Mouse (Mus musculus) left cerebral cortex, postnatal 4 days (tissue): ENCODE data around the gene Hoxb4. TPM values are rescaled to one million over a fixed set of nuclear protein-coding genes. Genes with fewer than 3 reads are reported as not detected.

Source experiments
- DNase-seq: peaks from one replicate; pipeline ENCODE4 v3.0.0-alpha.2; 2022
- intact Hi-C: fragments of 180-260 bp; cut with DNase I; formaldehyde crosslinking; loops from one replicate; pipeline ENCODE4 v1.15.1; 2025
- total RNA-seq, 2 experiments: library from RNA; stranded (reverse); gene quantifications; 2 replicates each; pipeline ENCODE4 v1.2.3; 2021

The Hoxb4 gene
- total RNA-seq, 2 experiments from 2014 or later: not detected

DNA sequence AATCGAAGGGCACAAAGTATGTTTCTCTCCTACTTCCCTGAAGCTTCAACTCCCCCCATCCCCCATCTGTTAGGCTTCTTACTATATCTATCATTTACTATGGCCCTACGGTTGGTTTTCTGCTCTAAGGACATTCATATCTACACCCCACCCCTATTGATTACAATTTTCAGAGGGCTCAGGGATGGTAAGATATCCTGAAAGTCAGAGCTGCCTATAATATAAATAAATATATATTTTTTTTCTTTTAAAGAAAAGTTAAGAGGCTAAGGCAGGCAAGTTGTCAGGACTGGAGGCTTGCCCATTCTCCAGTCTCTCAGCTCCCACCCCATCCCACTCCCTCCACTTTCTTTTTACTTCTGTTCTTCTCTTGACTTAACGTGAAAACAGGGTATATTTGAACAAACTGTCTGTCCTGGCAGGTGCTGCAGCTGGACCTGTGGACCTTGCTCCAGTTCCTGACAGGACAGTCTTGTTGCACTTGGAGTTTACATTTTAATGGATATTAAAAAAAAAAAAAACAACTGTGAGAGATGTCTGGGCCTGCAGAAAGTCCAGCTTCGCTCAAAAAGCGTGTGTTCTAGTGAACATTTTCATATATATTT is 29.0 kb downstream of the Hoxb4 start:
- DNase-seq: no peak
- intact Hi-C loops: no loop called here

DNA sequence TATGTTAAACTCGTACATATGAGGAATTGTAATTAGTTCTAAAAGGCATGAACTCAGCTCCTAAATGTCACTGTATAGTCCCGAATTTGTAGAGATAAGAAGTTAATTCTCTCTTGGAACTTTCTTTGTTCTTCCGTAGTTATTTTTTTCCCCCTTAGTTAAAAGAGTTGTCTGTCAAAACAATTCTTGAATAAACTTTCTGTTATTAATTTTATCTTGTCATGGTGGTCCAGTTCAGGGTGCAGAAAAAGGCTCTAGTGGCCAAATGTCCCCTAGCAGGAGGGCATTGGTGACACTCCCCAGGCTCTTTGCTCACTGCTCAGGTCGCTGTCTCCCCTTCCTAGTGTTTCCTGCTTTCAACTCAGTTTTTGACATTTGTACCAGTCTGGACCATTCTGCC is 29.6 kb downstream of the Hoxb4 start:
- intact Hi-C loops: no loop called here
- DNase-seq: no peak

DNA sequence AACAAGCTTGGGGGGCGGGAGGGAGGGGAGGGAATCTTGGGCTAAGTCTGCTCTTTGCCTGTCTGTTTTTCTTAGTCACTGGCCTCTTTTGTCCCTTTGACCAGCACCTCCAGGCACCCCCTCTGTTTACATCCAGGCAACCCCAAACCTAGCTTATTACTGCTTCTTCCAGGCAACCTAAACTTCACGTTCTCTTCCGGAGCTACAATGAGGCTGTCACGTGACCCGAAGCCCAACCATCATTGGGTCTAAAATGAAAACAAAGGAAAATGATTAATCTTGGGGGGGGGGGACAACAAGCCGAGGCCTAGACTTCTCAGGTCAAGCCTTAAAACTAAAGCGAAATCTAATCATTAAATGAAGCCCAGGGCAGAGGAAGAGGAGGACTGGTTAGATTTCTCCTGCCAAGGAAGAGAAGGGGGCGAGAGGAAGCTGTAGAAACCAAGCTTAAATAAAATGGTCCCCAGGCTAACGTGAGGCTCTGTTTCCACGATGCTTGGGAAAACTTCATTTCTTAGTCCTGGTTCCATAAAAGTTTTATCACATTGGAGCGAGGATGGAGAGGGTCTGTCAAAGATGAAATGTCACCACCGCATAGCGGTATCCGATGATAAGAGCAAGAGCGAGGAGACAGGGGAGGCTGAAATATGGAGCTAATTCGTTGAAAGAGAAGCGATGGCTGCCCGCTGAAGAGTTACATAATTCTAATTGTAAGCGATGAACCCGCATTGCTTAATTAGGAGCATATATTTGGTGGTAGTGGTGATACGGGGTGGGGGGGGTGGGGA is 30.3 kb downstream of the Hoxb4 start:
- no peak for DNase-seq
- intact Hi-C loops: no loop called here

DNA sequence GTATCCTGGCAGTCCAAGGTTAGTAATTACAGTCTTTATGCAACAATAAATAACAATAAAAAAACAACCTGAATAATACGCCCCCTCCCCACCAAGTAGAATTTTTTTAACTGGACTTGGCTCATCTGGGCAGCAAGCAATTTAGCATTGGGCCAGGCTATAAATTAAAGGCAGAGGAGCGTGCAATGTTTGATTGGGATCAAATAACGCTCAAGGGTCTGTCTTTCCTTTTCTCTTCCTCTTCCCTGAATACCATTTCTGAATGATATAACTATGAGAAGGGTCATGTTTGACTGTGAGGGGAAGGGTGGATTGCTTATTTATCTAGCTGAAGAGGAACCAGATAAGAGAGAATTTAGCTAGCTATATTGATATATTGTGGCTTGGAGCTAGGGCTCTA is 30.9 kb downstream of the Hoxb4 start:
- no peak for DNase-seq
- intact Hi-C loops: no loop called here

DNA sequence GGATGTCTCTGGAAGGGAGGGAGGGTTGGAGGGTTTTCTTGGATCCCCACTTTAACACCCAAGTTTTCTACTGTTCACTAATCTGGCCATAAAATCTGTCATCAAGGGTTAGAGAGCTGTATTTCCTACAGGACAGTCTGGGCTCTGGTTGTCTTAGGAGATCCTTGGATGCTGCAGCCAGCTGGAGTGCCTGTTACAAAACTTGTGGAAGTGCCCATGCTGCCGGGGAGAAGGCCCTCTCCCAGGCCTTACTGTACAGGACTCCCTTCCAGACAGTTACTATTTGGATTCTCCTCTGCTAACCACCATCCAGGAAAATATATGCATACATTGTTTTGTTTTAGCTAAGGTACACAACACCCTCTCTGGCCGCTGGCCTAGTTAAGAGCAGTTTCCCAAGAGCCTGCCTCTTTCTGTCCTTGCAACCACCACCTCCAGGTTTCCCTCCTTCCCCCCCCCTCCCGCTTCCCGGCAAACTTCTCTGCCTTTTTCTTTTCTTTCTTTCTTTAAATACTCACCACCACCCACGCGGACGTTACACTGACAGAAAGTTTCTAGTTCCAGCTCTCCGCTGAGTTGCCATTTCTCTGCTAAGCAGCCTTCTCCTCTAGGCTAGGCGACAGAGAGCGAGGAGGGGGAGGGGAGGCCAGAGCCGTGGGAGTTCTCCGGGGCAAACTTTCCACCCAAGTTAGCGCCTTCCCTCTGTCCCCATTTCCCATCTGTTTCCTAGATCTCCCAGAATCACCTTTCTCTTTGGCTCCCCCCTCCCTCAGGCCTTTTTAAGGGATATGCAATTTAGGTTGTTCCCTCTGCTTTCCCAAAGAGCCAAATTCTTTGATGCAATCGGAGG is 31.6 kb downstream of the Hoxb4 start:
- DNase-seq: no peak
- intact Hi-C loops: no loop called here

DNA sequence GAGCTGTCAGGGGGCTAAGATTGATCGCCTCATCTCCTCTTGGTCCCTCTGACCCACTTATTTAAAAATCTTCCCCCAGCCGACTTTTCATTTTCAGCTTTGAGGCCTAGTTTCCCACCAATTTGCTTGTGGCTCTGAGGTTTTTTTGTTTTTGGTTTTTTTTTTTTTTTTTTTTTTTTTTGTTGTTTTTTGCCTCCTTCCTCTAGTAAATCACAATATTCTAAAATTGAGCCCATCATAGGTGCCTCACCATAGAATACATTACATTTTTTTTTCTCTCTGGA is 32.2 kb downstream of the Hoxb4 start, which contains the start of gene Hoxb2:
Gene Hoxb2 (plus strand): TSS at position 185 of the 284 bp plus-strand sequence.
- DNase-seq: no peak
- intact Hi-C loops: no loop called here

DNA sequence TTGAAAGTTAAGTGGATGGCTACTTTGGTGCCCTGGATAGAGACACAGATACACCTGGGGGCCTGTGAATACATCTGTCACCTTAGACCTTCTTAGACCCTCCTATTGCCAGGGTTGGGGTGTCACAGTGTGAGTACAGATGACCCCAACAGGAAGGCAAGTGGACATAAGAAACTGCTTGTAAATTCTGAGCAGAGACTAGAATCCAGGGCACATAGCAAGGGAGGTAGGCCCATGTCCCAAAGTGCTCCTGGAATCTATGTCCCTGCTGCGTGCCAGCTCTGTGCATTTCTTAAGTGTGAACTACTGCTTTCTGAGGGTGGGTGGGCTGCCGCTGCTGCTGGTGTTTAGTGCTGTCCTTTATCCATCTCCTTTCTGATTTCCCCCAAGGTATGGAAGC is 32.7 kb downstream of the Hoxb4 start:
- no peak for DNase-seq

DNA sequence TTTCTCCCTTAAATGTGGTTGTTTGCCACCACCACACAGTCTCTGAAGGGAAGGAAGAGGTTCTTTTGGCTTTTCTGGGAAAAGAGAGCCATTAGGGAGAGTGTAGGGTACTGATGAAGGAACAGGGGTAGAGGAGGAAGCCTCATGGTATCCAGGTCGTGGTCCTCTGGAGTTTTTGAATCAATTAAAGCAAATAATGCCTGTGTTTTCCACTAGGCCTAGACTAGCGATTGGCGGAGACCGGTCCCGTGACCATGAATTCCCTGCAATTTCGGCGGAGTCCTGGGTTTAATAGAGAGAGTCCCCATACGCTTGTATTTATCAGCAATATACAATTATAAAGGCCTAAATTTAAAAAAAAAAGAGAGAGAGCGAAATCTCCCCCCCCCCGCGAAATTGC is 33.2 kb downstream of the Hoxb4 start:
- intact Hi-C loops: no loop called here

More for the DNA sequence above, 32.7 kb downstream of the Hoxb4 start:
- intact Hi-C loops: no loop called here

DNA sequence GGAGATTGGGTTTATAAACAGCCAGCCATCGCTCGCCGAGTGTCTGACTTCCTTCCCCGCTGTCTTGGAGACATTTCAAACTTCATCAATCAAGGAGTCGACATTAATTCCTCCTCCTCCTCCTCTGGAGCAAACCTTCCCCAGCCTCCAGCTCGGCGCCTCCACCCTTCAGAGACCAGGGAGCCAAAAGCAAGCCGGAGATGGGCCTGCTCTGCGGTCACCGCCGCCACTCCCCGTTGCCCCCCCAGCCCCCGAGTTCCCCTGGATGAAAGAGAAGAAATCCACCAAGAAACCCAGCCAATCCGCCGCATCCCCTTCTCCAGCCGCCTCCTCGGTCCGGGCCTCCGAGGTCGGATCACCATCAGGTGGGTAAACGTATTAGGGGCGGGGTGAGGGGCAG is 33.8 kb downstream of the Hoxb4 start:
- intact Hi-C loops: no loop called here
- DNase-seq: no peak

More for the DNA sequence above, 33.2 kb downstream of the Hoxb4 start:
- DNase-seq: no peak

DNA sequence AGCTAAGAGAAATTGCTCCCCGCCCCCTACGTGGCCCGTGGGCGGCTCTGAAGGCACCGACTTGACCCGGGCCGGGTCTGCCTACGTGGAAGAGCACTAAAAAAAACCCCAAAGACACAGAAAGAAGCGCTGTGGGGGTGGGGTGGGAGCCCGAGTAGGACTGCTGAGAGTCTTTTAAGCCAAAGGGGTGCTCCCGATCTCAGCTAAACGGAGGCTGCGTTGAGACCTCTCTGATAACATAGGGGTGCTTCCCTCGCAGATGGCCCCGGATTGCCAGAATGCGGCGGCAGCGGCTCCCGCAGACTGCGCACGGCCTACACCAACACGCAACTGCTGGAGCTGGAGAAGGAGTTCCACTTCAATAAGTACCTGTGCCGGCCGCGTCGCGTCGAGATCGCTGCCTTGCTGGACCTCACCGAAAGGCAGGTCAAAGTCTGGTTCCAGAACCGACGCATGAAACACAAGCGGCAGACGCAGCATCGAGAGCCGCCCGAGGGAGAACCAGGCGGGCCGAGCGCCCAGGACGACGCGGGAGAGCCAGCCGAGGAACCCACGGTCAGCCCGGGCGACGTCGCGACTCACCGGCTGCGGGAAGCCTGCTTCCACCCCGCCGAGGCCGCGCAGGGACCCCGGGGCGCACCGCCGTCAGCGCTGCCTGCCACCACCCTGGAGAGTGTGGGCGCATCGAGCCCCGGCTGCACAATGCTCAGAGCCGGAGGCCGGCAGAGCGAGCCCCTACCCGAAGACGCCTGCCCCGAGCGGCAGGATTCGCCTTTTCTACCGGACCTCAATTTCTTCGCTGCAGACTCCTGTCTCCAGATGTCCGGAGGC is 34.8 kb downstream of the Hoxb4 start:
- no peak for DNase-seq
- intact Hi-C loops: no loop called here

DNA sequence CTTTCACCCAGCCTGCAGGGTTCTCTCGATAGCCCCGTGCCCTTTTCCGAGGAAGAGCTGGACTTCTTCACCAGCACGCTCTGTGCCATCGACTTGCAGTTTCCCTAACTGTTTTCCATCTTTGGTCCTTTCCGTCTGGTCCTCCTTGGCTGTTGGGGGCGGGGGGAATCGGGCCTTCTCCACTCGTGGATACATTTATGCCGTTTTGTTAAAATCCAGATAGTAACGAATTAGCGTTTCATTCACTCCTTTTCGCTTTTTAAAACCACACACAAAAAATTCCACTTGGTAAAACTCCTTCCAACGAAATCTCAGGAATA is 35.4 kb downstream of the Hoxb4 start:
- intact Hi-C loops: no loop called here
- DNase-seq: no peak

DNA sequence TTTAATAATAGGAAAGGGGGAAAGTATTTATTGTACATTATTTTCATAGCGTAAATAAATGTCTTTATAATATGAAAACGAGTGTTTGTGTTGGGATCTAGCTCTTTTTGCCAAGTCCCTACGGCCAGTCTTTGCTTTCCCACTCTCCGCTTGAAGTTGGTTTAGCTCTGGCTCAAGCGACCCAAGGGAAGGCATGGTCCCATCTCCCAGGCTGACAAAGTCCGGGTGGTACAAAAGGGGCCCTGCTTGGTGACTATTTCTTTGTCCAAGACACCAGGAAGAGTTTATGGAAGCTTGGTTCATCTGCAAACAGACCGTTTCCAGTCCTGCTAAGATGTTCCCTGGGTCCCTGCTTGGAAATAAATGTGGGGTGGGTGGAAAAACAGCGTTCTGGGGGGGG is 35.9 kb downstream of the Hoxb4 start:
- intact Hi-C loops: no loop called here

DNA sequence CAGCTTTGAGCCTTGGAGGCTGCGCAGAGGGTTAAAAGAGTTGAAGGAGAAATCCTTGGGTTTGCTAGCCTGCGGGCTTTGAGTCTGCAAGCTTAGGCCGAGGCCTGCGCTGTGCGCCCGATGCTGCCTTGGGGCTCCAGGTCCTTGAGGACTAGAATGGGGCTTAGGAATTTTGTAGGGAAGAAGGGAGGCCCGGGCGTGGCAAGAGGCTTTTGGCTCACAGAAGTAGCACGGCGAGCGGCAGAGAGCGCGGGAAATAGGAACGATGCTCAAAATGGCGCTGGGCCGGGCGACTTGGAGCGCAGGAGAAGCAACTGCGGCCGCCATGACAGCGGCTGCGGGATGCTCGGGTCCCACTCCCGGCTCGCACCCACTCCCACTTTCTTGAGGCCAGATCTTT is 36.3 kb downstream of the Hoxb4 start:
- no peak for DNase-seq
- intact Hi-C loops: no loop called here

More for the DNA sequence above, 35.9 kb downstream of the Hoxb4 start:
- DNase-seq: no peak

DNA sequence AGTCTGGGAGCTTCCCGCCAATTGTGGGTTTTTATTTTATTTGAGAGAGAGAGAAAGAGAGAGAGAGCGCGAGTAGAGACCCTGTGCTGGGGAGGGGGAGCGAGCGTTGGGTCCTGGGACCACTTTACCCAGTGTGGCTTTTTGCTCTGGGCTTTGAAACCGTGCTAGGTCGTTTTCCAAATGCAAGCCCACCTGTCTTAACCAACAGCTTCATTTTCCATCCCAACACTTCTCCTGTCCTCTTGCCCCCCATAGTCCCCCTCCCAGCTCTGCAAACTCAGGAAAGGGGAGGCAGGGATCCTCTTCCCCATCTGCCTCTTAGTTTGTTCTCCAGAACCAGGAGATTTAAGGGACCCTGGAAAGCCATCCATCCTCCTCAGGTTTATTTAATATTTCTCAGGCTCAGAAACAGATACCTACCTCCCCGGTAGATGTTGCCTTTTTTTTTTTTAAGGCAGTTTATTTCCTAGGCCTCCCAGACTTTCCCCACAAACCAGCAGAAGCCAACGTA is 36.8 kb downstream of the Hoxb4 start:
- intact Hi-C loops: no loop called here
- no peak for DNase-seq

DNA sequence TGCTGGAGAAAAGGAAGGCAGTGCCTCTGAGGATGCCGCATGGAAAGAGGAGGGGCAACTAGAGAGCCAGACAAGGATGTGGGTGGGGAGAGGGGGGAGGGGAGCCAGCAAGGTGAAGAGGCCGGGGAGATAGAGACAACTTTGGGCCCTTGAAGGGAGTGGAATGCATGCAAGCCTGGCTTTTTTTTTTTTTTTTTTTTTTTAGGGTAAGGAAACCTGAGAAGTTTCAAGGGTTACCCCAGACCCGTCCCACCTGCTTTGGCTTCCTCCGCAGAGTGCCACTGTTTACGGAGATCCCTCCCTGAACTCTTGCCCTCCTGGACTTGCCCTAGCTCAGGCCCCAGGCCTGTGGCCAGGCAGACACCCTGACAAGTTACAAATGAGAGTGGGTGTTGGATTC is 45.7 kb downstream of the Hoxb4 start:
- no peak for DNase-seq
- intact Hi-C loops: no loop called here

DNA sequence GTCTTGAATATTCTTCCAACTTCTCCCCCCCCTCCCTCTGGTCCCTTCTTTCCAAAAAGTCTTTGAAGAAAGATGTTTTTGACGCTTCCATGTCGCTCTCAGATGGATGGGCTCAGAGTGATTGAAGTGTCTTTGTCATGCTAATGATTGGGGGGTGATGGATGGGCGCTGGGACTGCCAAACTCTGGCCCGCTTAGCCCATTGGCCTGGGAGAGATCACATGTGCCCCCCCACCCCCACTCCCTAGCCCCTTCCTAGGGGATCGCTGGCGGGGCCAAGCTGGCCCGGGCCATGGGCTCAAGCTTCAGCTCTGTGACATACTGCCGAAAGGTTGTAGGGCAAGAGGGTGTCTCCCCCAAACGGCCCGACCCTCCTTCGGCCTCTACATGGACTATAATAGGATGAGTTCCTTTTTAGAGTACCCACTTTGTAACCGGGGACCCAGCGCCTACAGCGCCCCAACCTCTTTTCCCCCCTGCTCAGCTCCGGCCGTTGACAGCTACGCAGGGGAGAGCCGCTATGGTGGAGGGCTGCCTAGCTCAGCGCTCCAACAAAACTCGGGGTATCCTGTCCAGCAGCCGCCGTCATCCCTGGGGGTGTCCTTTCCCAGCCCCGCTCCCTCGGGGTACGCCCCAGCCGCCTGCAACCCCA is 47.5 kb downstream of the Hoxb4 start, which contains the start of gene Hoxb1:
Gene Hoxb1 (plus strand): TSS at position 312 of the 651 bp plus-strand sequence.
- DNase-seq: no peak
- intact Hi-C loops: no loop called here

DNA sequence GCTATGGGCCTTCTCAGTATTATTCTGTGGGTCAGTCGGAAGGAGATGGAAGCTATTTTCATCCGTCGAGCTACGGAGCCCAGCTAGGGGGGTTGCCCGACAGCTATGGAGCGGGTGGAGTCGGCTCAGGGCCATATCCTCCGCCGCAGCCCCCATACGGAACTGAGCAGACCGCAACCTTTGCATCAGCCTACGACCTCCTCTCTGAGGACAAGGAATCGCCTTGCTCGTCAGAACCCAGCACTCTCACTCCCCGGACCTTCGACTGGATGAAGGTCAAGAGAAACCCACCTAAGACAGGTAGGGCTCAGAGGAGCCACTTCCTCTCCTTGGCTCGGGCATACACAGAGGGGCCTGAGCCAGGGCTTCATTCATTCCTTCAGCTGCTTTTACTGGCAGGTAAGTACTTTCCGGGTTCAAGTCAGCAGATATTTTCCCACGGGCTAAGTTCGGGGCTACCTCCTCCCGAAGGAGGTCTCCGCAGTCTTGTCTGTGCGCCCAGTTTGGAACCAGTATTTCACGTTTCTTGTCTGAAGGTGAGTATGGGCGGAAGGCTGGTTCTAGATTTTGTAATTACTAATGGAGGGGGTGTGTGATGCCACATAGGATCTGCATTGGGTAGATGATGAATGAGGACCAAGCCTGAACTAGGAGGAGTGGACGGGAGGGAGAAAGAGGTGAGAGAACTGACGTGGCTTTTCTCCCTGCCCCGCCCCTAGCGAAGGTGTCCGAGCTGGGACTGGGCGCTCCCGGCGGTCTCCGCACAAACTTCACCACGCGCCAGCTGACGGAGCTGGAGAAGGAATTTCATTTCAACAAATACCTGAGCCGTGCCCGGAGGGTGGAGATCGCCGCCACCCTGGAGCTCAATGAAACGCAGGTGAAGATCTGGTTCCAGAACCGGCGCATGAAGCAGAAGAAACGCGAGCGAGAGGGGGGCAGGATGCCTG is 48.3 kb downstream of the Hoxb4 start:
- intact Hi-C loops: no loop called here
- DNase-seq: no peak

DNA sequence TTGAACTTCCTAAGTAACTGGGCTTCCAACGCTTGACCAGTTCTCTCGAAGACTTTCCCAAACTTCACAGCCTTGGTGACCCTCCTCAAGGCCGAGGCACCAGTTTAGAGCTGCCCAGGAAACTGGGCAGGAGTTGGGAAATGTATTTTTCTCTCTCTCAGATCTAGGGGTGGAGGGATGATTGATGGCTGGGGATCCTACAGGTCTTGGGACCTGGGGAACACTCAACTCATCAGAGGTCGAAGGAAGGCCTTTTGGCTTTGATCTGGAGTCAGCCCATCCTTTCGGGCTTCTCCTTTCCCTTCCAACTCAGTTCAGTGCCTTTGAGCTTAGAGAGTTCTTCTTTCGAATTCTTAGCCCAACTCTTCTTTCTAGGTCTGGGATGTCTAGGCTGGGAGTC is 49.1 kb downstream of the Hoxb4 start:
- DNase-seq: no peak
- intact Hi-C loops: no loop called here

DNA sequence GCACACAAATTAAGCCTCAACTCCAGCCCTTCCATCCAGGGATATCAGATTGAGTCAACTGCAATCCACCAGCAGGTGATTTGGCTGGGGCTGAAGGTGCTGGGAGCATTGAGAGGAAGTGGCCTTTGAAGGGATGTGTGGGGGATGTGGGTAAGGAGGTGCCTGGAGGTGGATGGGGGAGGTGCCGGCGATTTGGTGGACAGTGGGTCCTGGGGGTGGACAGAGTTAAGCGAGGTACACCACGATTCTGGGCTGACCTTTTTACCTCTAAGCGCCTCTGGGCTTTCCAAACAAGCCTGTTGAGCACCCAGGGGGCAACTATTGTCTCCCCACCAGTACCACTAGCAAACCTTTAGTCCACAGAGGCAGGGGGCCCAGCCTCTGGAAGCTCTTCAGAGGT is 50.6 kb downstream of the Hoxb4 start:
- no peak for DNase-seq
- intact Hi-C loops: no loop called here
